Mouse (Mus musculus): Measurements from ENCODE around the gene Aacs.

- TF ChIP-seq CTCF (IDR thresholded peaks at IDR 0.05 in 2 of 3, conservative IDR thresholded peaks at IDR 0.05 in 1 of 3; ENCODE audit: control insufficient read depth in 1 of 3, insufficient read depth in 1 of 3, low read depth in 2 of 3, low read length in 3 of 3, poor library complexity in 1 of 3, severe bottlenecking in 1 of 3) (no peak), CHD1 (IDR thresholded peaks at IDR 0.05; ENCODE audit: low read depth, low read length) (no peak), BHLHE40 (IDR thresholded peaks at IDR 0.05; ENCODE audit: borderline replicate concordance, low read depth, low read length) (no peak)
Measured at GRCm38 (mm10) chr5:125467261-125467660, 8.4 kb upstream of the Aacs start.
